Mouse (Mus musculus) liver, postnatal 0 days (tissue): ENCODE data around the gene Ube2j2.

Experiments
- CTCF ChIP-seq: sonication (generic); IDR thresholded peaks from 2 replicates; pipeline ENCODE4 v1.5.1; 2016; ENCODE audit warnings: antibody characterized with exemption, low read depth
- EP300 ChIP-seq: IDR thresholded peaks from 2 replicates; pipeline ENCODE4 v1.6.1; 2016; ENCODE audit warnings: antibody characterized with exemption, low read depth, mild to moderate bottlenecking

- TF ChIP-seq CTCF (no peak), EP300 (no peak)
These were observed 11.9 kb downstream of the Ube2j2 start for GRCm38 (mm10) chr4:155955491-155955890.
